Mouse (Mus musculus): Measurements from ENCODE around the gene Cfd. TPM values are rescaled to one million over a fixed set of nuclear protein-coding genes. Genes with fewer than 3 reads are reported as not detected.

Cfd gene
- polyA plus RNA-seq (2012; rRNA removed), result 295 and 596 TPM in 2 replicates

DNA sequence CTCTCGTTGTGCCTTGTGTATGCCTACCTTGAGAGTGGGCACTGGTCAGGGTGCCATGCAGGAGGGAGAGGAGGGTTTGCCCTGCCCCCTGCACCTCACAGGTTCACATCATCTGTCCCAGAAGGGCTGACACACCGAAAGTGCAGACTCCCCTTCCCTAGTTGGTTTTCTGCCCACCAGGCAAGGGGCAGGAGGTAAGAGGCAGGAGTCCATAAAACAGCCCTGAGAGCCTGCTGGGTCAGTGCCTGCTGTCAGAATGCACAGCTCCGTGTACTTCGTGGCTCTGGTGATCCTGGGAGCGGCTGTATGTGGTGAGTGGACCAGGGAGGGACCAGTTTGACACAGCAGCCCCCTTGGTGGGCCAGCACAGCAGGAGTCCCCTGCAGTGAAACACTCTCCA is at the start of gene Cfd:
Gene Cfd, plus strand, starts transcription at position 184 of the 400 bp plus-strand sequence.

DNA sequence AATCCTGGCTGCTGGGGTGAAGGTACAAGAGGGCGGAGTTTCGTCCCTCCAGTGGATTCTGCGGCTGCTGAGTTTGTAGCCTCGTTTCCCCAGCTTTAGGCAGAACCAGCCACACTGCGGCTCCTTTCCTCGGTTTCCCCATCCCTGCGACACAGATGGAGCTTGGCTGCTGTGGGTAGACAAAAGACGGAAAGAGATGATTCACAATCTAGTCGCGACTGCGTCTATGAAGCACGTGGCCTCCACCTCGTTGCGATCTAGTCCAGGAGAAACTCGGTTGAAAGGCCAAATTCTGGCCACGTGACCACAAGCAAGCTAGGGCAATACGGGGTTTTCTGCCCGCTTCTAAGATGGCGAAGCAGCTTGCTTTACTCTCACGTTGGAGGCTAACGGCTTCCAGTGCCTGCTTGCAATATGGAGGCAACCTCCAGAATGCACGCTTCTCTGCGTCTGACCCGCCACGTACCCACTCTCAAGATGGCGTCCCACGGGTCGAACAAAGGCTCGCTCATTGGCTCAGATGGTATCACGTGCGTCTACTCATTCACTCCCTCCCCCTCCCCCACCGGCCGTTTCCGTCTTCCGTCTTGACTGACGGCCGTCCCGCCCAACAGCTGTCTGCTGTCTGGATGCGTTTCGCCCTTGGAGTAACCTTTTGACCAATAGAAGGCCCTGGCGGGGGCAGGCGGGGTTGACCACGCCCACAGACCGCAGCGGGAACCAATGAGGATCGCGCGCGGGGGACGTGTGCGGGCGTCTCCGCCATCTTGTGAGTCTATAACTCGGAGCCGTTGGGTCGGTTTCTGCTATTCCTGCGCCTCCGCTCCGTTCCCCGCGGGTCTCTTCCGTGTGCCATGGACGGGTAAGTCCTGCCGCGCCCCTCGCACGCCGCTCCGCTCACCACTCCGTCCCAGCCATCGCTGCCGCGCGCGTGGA is 36.5 kb upstream of the Cfd start, which contains the start of gene Ptbp1:
Gene Ptbp1, plus strand, starts transcription at position 568 of the 936 bp plus-strand sequence.

DNA sequence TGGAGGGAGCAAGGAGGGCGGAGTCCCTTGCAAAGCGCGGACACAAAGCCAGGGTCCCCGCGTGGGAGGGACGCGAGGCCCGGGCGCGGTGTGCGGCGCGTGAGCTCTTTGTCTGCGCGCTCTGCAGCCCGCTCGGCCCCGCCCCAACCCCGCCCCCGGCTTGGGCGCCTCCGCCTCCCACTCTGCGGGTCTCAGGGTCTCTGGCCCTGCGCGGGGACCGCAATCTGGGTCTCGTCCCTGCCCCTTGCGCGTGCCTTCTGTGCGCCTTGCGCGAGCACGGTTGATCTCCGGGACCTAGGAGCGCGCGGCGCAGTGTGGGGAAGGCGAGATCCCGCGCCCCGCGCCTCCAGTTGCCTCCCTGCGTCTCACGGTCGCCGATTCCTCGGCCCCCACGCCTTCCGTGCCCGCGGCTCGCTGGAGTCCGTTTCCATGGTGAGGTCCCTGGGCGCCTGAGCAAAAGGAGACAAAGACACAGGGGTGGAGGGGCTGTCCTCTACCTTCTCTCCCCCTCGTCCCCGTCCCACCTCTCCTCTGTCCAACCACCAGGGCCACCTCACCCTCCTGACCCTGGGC is 16.3 kb upstream of the Cfd start, which contains the start of the genes Prtn3 and Plppr3:
Gene Prtn3, plus strand, starts transcription at position 187 of the 573 bp plus-strand sequence.
Gene Plppr3, minus strand, starts transcription at position 345 of the 573 bp plus-strand sequence.

DNA sequence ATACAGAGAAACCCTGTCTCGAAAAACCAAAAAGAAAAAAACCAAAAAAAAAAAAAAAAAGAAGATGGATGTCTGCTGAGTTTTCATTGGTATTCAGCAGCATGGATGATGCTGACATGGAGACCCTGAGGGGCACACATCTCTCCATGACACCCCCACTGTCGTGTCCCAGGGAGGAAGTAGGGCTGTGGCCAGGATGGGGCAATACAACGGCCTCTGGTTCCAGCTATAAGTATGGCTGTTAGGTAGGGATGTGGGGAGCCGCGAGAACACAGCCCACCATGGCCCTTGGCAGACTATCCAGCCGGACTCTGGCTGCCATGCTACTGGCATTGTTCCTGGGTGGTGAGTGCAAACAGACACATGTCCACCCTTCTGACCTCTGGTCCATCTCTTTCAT is 4.6 kb upstream of the Cfd start, which contains the start of gene Elane:
Gene Elane, plus strand, starts transcription at position 194 of the 400 bp plus-strand sequence.

DNA sequence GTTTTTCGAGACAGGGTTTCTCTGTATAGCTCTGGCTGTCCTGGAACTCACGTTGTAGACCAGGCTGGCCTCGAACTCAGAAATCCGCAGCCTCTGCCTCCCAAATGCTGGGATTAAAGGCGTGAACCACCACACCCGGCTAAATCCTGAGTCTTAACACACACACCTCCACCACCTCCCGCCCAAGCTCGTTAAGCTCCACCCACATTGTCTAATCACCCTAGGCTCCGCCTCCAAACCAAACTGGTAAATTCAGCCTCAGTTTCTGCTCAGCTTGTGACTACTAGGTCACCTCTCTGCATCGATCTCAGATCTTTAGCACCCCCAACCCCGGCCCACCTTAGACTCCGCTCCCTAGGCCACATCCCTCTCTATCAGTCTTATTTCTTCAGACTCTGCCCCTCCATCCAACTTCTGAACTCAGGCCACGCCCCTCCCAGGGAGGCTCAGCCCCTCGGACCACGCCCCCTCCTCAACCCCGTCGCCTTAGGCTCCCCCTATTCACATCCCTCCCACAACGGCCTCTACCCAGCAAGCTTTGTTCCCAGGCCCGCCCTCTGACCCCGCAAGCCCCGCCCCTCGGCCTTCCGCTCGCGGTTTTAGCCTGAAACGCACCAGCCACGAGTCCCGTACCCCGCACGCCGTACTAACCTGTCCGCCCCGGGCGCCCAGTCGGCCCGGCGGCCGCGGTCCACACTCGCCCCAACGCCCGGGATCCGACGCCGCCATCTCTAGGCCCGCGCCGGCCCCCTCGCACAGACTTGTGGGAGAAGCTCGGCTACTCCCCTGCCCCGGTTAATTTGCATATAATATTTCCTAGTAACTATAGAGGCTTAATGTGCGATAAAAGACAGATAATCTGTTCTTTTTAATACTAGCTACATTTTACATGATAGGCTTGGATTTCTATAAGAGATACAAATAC is 17.8 kb downstream of the Cfd start, which contains the start of gene Med16:
Gene Med16, minus strand, starts transcription at position 757 of the 925 bp plus-strand sequence.

DNA sequence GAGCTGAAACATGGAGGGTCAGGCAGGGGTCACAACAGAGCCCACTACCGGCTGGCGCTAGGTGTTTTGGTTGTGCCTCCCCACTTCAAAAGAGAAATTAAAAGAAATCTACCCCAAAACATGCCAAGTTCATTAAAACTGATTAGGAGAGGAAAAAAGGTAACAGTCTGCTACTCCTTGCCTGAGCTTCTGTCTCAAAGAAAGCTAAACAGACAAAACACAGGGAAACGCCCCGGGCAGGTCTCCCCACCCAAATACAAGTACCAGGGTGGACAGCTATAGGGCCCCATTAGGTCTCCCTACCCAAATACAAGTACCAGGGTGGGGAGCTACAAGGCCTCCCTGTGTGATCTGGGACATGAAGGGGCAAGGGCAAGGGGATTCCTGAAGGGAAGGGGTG is 19.9 kb downstream of the Cfd start, which contains the start of gene Gm26602:
Gene Gm26602, plus strand, starts transcription at position 301 of the 400 bp plus-strand sequence.

DNA sequence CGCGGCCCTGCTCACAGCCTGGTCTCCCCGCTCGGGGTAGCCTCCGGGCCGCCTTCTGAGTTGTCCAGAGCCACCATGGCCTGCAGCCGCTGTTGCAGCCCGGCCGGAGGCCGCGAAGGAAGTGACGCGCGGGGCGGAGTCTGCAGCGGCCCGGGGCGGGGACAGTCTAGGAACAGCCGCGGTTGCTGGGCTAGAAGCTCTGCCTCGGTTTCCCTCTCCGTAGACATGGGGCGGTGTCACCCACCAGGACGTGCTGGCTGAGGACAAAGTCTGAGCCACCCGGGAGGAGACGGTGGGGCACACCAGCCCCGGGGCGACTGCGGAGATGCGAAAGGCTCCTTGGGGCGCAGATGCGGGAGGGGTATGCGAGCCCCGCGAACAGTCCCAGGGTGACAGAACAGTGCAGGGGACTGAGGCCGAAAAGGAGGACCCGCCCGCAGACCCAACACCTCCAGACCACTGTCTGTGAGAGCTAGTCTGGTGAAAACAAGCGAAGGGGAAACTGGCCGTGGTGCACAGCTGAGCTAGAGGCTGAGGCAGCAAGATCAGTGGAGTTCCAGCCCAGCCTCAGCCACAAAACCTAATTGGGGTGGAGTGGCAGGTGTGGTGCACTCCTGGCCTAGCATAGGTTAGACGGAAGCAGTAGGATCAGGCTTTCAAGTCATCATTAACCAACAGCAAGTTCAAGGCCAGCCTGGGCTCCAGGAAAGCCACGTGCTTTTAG is 26.3 kb downstream of the Cfd start, which contains the start of gene Kiss1r:
Gene Kiss1r, plus strand, starts transcription at position 164 of the 724 bp plus-strand sequence.

DNA sequence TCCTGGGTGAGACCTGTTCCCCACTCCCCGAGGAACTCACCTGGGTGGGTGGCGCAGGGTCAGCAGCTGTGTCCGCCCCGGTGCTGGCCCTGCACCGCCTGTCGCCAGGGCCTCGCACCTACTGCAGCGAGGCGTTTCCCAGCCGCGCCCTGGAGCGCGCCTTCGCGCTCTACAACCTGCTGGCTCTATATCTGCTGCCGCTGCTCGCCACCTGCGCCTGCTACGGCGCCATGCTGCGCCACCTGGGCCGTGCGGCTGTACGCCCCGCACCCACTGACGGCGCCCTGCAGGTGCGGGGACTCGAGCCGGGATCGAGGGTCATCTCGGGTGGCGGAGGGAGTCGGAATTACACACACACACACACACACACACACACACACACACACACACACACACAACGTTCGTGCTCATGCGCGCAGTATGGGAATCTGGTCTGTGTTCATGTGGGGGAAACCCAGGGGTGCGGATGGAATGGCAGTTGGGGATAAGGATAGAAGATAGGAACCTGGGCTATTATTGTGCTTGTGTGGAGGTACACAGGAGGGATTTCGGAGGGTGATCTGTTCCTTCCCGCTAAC is 30.4 kb downstream of the Cfd start, which contains the start of gene R3hdm4:
Gene R3hdm4, minus strand, starts transcription at position 251 of the 578 bp plus-strand sequence.

DNA sequence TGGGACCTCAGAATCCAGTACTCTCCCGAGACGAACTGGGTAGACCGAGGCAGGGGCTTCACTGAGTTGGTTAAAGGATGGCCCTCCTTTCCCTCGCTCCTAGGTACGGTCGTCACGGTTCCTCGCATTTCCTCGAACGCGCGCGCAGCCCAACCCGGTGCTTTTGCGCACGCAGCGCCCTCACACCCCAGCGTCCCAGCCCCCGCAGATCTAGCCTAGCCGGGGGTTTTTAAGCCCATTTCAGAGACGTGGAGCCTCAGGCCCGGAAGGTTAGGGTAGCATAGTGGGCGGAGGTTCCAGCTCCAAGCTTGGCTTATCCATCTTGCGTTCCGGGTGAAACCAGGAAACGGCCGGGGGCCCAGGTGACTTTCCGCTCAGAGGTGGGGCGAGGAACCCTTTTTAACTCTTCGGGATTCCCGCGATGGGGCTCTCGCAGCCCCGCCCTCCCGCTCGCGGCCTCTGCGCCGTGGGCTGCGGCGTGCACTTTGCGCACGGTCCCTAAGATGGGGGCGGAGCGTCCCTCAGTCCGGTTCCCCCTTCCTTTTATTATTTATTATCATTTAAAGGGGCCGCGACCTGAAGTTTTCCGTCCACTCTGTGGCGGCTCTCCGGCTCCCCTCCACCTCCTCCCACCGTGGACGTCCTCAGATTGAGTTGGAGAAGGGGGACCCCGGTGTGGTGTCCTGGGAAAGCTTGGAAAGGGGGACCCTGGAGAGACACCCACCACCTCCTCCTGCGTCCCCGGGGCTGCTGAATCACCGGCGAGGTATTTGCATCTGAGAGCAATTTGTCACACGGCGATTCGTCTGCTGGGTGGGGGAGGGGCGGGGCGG is 36.1 kb downstream of the Cfd start, which contains the start of gene Arid3a:
Gene Arid3a, plus strand, starts transcription at position 553 of the 833 bp plus-strand sequence.

Other genes starting within 250 kb of the Cfd start
- gene Odf3l2, start 245.1 kb upstream of the Cfd start, polyA plus RNA-seq (2012; rRNA removed), result not detected in 2 replicates
- gene Madcam1, start 226.3 kb upstream of the Cfd start, polyA plus RNA-seq (2012; rRNA removed), result 6.3 and 9.1 TPM in 2 replicates
- gene Tpgs1, start 221.5 kb upstream of the Cfd start, polyA plus RNA-seq (2012; rRNA removed), result 105 and 121 TPM in 2 replicates
- 155 and 246 TPM in 2 replicates for gene Cdc34, start 208.7 kb upstream of the Cfd start, polyA plus RNA-seq (2012; rRNA removed)
- gene Gzmm, start 201.8 kb upstream of the Cfd start, polyA plus RNA-seq (2012; rRNA removed), result 0.47 and 0.66 TPM in 2 replicates
- 1,066 and 1,188 TPM in 2 replicates for gene Bsg, start 186.4 kb upstream of the Cfd start, polyA plus RNA-seq (2012; rRNA removed)
- 23.7 and 26.9 TPM in 2 replicates for gene Hcn2, start 174.2 kb upstream of the Cfd start, polyA plus RNA-seq (2012; rRNA removed)
- gene Polrmt, start 144.3 kb upstream of the Cfd start, polyA plus RNA-seq (2012; rRNA removed), result 71.0 and 77.4 TPM in 2 replicates
- 0.13 TPM in 1 of 2 replicates, not detected in the other for gene Fgf22, start 135.8 kb upstream of the Cfd start, polyA plus RNA-seq (2012; rRNA removed)
- gene Rnf126, start 123.9 kb upstream of the Cfd start, polyA plus RNA-seq (2012; rRNA removed), result 192 and 253 TPM in 2 replicates
- 42.9 and 43.6 TPM in 2 replicates for gene Fstl3, start 113.6 kb upstream of the Cfd start, polyA plus RNA-seq (2012; rRNA removed)
- gene Prss57, start 99.9 kb upstream of the Cfd start, polyA plus RNA-seq (2012; rRNA removed), result 0.06 and 0.23 TPM in 2 replicates
- gene Palm, start 97.3 kb upstream of the Cfd start, polyA plus RNA-seq (2012; rRNA removed), result 35.1 and 37.1 TPM in 2 replicates
- 267 and 317 TPM in 2 replicates for gene Misp, start 69.9 kb upstream of the Cfd start, polyA plus RNA-seq (2012; rRNA removed)
- gene Ptbp1, start 36.4 kb upstream of the Cfd start, polyA plus RNA-seq (2012; rRNA removed), result 273 and 314 TPM in 2 replicates
- 2.2 and 2.6 TPM in 2 replicates for gene Prtn3, start 16.4 kb upstream of the Cfd start, polyA plus RNA-seq (2012; rRNA removed)
- gene Plppr3, start 16.2 kb upstream of the Cfd start, polyA plus RNA-seq (2012; rRNA removed), result 4.2 and 6.4 TPM in 2 replicates
- 0.15 TPM in 1 of 2 replicates, not detected in the other for gene Elane, start 4.6 kb upstream of the Cfd start, polyA plus RNA-seq (2012; rRNA removed)
- gene Med16, start 18.1 kb downstream of the Cfd start, polyA plus RNA-seq (2012; rRNA removed), result 82.9 and 84.0 TPM in 2 replicates
- gene Gm26602, start 20.0 kb downstream of the Cfd start, polyA plus RNA-seq (2012; rRNA removed), result not detected in 2 replicates
- gene Kiss1r, start 26.1 kb downstream of the Cfd start, polyA plus RNA-seq (2012; rRNA removed), result 9.5 and 12.7 TPM in 2 replicates
- 358 and 384 TPM in 2 replicates for gene R3hdm4, start 30.4 kb downstream of the Cfd start, polyA plus RNA-seq (2012; rRNA removed)
- 7.1 and 9.2 TPM in 2 replicates for gene Arid3a, start 36.2 kb downstream of the Cfd start, polyA plus RNA-seq (2012; rRNA removed)
- gene Wdr18, start 69.3 kb downstream of the Cfd start, polyA plus RNA-seq (2012; rRNA removed), result 43.3 and 45.7 TPM in 2 replicates
- not detected in 2 replicates for gene Grin3b, start 79.9 kb downstream of the Cfd start, polyA plus RNA-seq (2012; rRNA removed)
- gene Tmem259, start 93.5 kb downstream of the Cfd start, polyA plus RNA-seq (2012; rRNA removed), result 384 and 485 TPM in 2 replicates
- 79.8 and 98.8 TPM in 2 replicates for gene Cnn2, start 97.7 kb downstream of the Cfd start, polyA plus RNA-seq (2012; rRNA removed)
- gene Abca7, start 105.6 kb downstream of the Cfd start, polyA plus RNA-seq (2012; rRNA removed), result 40.3 and 43.6 TPM in 2 replicates
- 24.6 and 25.0 TPM in 2 replicates for gene Arhgap45, start 125.8 kb downstream of the Cfd start, polyA plus RNA-seq (2012; rRNA removed)
- gene Polr2e, start 148.9 kb downstream of the Cfd start, polyA plus RNA-seq (2012; rRNA removed), result 179 and 185 TPM in 2 replicates
- 332 and 514 TPM in 2 replicates for gene Gpx4, start 156.3 kb downstream of the Cfd start, polyA plus RNA-seq (2012; rRNA removed)
- 82.3 and 100 TPM in 2 replicates for gene Sbno2, start 214.7 kb downstream of the Cfd start, polyA plus RNA-seq (2012; rRNA removed)
- 125 and 133 TPM in 2 replicates for gene Stk11, start 224.9 kb downstream of the Cfd start, polyA plus RNA-seq (2012; rRNA removed)
- 2,828 and 3,041 TPM in 2 replicates for gene Atp5d, start 247.8 kb downstream of the Cfd start, polyA plus RNA-seq (2012; rRNA removed)
- 14.1 and 17.1 TPM in 2 replicates for gene Cbarp, start 250.0 kb downstream of the Cfd start, polyA plus RNA-seq (2012; rRNA removed)

Measured in colon, adult 2 months (tissue).